Mouse (Mus musculus) thymus, adult 2 months (tissue): ENCODE results near the gene Ccdc42.

Experiments
- CTCF ChIP-seq: fragments of 200-500 bp; IDR thresholded peaks from 2 replicates; pipeline ENCODE4 v1.5.1; 2012; ENCODE audit warnings: mild to moderate bottlenecking, control low read depth, low read length, moderate library complexity, borderline replicate concordance; ENCODE audit not compliant: control insufficient read depth, poor library complexity, insufficient read depth; ENCODE audit errors: extremely low read depth
- POLR2A ChIP-seq: fragments of 200-500 bp; IDR thresholded peaks from 2 replicates; pipeline ENCODE4 v1.6.1; 2012; ENCODE audit warnings: mild to moderate bottlenecking, low read length, control low read depth, moderate library complexity; ENCODE audit not compliant: control insufficient read depth, poor library complexity, insufficient read depth; ENCODE audit errors: extremely low read depth

DNA sequence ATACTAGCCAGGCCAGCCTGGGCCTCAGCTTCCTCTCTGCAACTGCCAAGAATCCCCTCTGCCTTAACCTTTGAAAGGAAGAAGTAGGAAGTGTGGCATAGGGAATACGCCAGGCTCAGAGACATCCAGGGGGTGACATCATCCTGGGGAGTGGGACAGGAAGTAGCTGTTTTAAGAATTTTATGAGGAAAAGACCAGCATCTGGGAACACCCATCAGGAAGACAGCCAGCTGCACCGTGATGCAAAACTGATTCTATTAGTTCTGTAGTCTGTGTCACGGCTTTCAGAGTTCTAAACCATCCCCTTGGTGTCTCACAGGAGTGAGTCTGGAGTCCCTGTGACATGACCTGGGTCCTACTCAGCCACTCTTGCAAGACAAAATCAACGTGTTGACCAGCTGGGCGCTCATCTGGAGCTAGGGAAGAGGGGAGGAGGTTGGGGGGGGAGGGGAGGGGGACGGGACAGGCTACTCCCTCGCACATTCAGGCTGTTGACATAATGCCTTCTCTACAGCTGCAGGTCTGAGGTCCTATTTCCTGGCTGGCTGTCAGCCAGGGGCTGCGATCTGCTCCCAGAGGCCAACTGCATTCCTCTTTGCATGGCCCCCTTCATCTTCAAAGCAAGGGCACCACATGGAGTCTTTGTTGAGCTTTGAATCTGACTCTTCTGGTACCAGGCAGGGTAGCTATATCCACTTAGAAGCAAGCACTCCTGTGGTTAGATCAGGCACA lies 15.5 kb downstream of the Ccdc42 start:
- no peak for TF ChIP-seq CTCF
- TF ChIP-seq POLR2A = no peak
